Mouse (Mus musculus) stomach, embryonic 14.5 days (tissue): ENCODE measurements around the gene Caprin1. TPM values are rescaled to one million over a fixed set of nuclear protein-coding genes. Genes with fewer than 3 reads are reported as not detected.

Experiments used
- ATAC-seq: fragments of 200-750 bp; cut with Nextera tagmentation; 2 replicates; pipeline ENCODE4 v1.8.0; 2017; ENCODE audit warnings: low read depth, moderate TSS enrichment; ENCODE audit not compliant: insufficient number of reproducible peaks, insufficient read depth, low FRiP score
- H3K27ac ChIP-seq: fragments of 300-500 bp; sonication (generic); 2 replicates; pipeline ENCODE4 v1.5.1; 2014; ENCODE audit warnings: mild to moderate bottlenecking, low read length, moderate library complexity, mixed read lengths
- H3K27me3 ChIP-seq: fragments of 300-500 bp; sonication (generic); 2 replicates; pipeline ENCODE4 v1.6.1; 2014; ENCODE audit warnings: low read length, control low read depth, mixed read lengths; ENCODE audit not compliant: control insufficient read depth, insufficient read depth
- H3K36me3 ChIP-seq: fragments of 300-500 bp; sonication (generic); 2 replicates; pipeline ENCODE4 v1.6.1; 2014; ENCODE audit warnings: mild to moderate bottlenecking, control low read depth, low read length, moderate library complexity, mixed read lengths; ENCODE audit not compliant: control insufficient read depth, insufficient read depth
- H3K4me1 ChIP-seq: fragments of 300-500 bp; sonication (generic); 2 replicates; pipeline ENCODE4 v1.6.1; 2014; ENCODE audit warnings: low read length, control low read depth, mixed read lengths; ENCODE audit not compliant: control insufficient read depth, insufficient read depth
- H3K4me2 ChIP-seq: fragments of 300-500 bp; sonication (generic); replicated peaks from 2 replicates; pipeline ENCODE4 v1.6.1; 2014; ENCODE audit warnings: low read depth, low read length, control low read depth
- H3K4me3 ChIP-seq: fragments of 300-500 bp; sonication (generic); 2 replicates; pipeline ENCODE4 v1.5.1; 2014; ENCODE audit warnings: low read depth, low read length, control low read depth
- H3K9ac ChIP-seq: fragments of 300-500 bp; sonication (generic); replicated peaks from 2 replicates; pipeline ENCODE4 v1.6.1; 2014; ENCODE audit warnings: low read depth, mild to moderate bottlenecking, control low read depth, low read length, moderate library complexity, mixed read lengths
- H3K9me3 ChIP-seq: fragments of 300-500 bp; sonication (generic); 2 replicates; pipeline ENCODE4 v1.6.1; 2016; ENCODE audit warnings: low read depth, low read length, control low read depth; ENCODE audit not compliant: control insufficient read depth
- WGBS: fragments of 180-500 bp; shearing (Covaris S2); extraction: QIAGEN DNeasy Blood & Tissue Kit; methylation state at CpG from one replicate; pipeline ENCODE4 v1.1.7; 2014; 5-methylcytosine and 5-hydroxymethylcytosine counted together
- polyA plus RNA-seq: library from polyadenylated mRNA; unstranded; fragments of >200 nt; fragmentation: Nextera tagmentation; extraction: Ambion mirVana; gene quantifications from 2 replicates; pipeline ENCODE4 v1.2.1, GENCODE M21; 2014

The Caprin1 gene
- polyA plus RNA-seq, 1 experiment from 2014 or later, result 358 TPM

DNA sequence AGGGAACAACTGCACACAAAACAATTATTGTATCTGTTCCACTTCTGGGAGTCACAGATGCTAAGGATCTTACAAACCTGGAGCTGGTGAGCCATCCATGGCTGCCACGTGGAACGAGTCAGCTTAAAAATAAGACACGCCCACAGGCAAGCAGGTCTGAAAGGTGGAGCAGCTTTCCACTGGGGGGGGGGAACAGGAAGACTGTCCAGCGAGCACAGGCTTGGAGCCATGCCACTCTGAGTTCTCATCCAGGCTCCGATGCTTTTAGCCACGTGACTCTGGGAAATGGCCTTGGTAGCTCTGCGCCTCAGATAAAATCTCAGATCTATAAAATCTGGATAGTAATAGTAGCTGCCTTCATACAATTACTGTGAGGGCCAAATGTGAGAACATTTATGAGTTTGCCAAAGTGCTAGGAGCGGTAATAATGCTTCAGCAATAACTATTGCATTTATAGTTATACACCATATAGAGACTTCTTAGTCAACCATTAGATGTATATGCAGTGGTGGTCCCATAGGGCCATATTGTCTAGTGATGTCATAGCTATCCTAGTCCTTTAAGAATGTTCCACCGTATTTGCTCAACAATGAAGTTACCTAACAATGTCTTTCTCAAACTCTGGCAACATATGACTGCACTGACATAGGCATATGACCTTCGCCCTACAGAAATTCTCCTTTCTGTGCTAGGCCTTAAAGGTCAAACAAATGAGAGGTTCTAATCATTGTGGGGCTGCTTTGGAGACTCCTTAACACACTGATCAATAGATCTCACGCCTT lies 38.4 kb upstream of the Caprin1 start:
- WGBS, result 69% methylated on average over 11 of the region's 11 CpGs
- H3K27me3 ChIP-seq, result no peaks in the 10 kb centered on the region
- no peaks in the 10 kb centered on the region for H3K9me3 ChIP-seq
- no peak for ATAC-seq
- 0 out of 2 replicates have a peak, but pooled peaks cover 2% of the 10 kb centered on the region for H3K4me1 ChIP-seq
- H3K36me3 ChIP-seq, result no peaks in the 10 kb centered on the region
- H3K4me3 ChIP-seq, result no peak overlapping the region
- no peak overlapping the region for H3K9ac ChIP-seq
- no peak overlapping the region for H3K27ac ChIP-seq
- no peak overlapping the region for H3K4me2 ChIP-seq

- Histone ChIP-seq H3K27me3 (no peaks in the 10 kb centered on the region), H3K27ac (no peak overlapping the region), H3K9ac (no peak overlapping the region), H3K9me3 (no peaks in the 10 kb centered on the region), H3K4me3 (no peak overlapping the region), H3K4me2 (no peak overlapping the region), H3K4me1 (0 out of 2 replicates have a peak, but pooled peaks cover 2% of the 10 kb centered on the region), H3K36me3 (no peaks in the 10 kb centered on the region)
- WGBS, result 71% methylated on average over 3 of the region's 3 CpGs
- ATAC-seq, result no peak
Measured at GRCm38 (mm10) chr2:103833816-103834445, 36.5 kb upstream of the Caprin1 start.

DNA sequence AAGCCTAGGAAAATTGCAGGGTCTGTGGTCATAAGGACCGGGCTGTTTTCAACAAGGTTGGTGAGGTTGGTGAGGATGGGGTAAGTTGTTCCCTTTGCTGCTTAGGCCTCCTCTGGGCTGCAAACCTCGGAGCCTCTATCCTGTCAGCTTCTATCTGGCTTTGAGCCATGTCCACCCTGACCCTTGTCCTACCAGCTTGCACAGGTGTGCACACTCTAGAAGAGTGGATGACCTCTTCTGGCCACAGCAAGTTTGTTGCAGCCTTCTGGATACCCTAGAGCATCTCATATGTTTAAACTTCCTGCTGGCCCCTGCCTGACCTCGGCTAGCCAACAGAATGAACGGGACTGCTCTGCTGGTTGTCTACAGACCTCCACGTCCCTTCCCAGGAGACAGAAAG lies 35.5 kb upstream of the Caprin1 start:
- H3K4me2 ChIP-seq, result no peak overlapping the region

GRCm38 (mm10) chr2:103828900-103829299 lies 31.5 kb upstream of the Caprin1 start:
- H3K9me3 ChIP-seq, result no peaks in the 10 kb centered on the region
- no peak overlapping the region for H3K27ac ChIP-seq
- no peaks in the 10 kb centered on the region for H3K27me3 ChIP-seq
- no peak overlapping the region for H3K9ac ChIP-seq
- H3K36me3 ChIP-seq, result no peaks in the 10 kb centered on the region
- H3K4me3 ChIP-seq, result no peak overlapping the region
- ATAC-seq, result no peak
- H3K4me2 ChIP-seq, result no peak overlapping the region
- 0 out of 2 replicates have a peak, but pooled peaks cover 2% of the 10 kb centered on the region for H3K4me1 ChIP-seq

More for the DNA sequence above, 35.5 kb upstream of the Caprin1 start:
- Histone ChIP-seq H3K4me3 (no peak overlapping the region), H3K27me3 (no peaks in the 10 kb centered on the region), H3K4me1 (0 out of 2 replicates have a peak, but pooled peaks cover 2% of the 10 kb centered on the region), H3K27ac (no peak overlapping the region), H3K36me3 (no peaks in the 10 kb centered on the region), H3K9ac (no peak overlapping the region), H3K9me3 (no peaks in the 10 kb centered on the region)
- no peak for ATAC-seq
- WGBS, result 33% methylated on average over 5 of the region's 5 CpGs

DNA sequence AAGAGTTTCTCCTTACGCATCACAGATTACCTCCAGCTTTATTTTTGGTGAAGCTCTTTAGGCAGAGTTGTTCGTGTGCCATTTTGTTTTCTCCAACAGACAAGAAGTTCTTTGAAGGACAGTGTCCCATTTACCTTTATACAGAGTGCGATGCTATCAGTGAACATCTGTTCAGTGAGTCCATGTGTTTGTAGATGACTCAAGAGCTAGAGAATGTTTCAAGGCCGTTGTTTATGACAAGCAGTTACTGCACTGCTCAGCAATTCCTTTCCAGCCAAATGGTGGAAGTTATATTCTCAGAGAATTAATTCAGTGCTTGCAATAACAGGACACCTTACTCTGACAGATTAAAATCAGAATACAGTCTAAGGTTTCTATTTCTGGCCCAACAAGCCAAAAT lies 27.5 kb upstream of the Caprin1 start:
- 78% methylated on average over 4 of the region's 4 CpGs for WGBS
- no peak for ATAC-seq
- Histone ChIP-seq H3K36me3 (no peaks in the 10 kb centered on the region), H3K4me2 (no peak overlapping the region), H3K9me3 (no peaks in the 10 kb centered on the region), H3K27ac (no peak overlapping the region), H3K4me3 (no peak overlapping the region), H3K27me3 (no peaks in the 10 kb centered on the region), H3K9ac (no peak overlapping the region), H3K4me1 (no peaks in the 10 kb centered on the region)

DNA sequence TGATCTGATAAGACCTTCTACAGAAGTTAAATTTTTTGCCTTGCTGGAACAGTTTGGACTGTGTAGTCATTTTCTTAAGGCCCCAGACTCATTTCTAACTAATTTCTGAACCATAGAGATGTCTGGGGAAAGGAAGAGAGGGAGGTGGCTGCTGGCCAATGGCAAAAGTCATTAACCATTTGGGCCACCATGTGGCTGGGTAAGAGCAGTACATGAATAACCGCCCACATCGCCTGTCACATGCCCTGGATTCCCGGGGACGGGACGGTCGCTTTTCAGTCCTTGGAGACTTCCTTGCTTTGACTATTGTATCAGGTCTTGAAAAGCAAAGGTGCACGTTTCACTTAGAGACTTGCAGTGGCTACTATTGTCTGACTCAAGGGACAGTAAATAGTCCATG lies 25.1 kb upstream of the Caprin1 start:
- H3K4me3 ChIP-seq, result no peak overlapping the region
- no peak overlapping the region for H3K27ac ChIP-seq
- no peak for ATAC-seq
- H3K36me3 ChIP-seq, result no peaks in the 10 kb centered on the region
- no peak overlapping the region for H3K4me2 ChIP-seq
- H3K27me3 ChIP-seq, result no peaks in the 10 kb centered on the region
- no peak overlapping the region for H3K9ac ChIP-seq
- no peaks in the 10 kb centered on the region for H3K9me3 ChIP-seq
- H3K4me1 ChIP-seq, result no peaks in the 10 kb centered on the region
- 74% methylated on average over 7 of the region's 7 CpGs for WGBS

GRCm38 (mm10) chr2:103817145-103817895 lies 19.9 kb upstream of the Caprin1 start:
- Histone ChIP-seq H3K9ac (no peak overlapping the region), H3K27ac (no peak overlapping the region), H3K36me3 (no peaks in the 10 kb centered on the region), H3K9me3 (no peaks in the 10 kb centered on the region), H3K27me3 (no peaks in the 10 kb centered on the region), H3K4me3 (no peak overlapping the region), H3K4me1 (no peaks in the 10 kb centered on the region), H3K4me2 (peak overlapping the region; percentile 32)
- peak; percentile 76; the same call in 1 of the 2 replicates for ATAC-seq
- 32% methylated on average over 6 of the region's 6 CpGs for WGBS

DNA sequence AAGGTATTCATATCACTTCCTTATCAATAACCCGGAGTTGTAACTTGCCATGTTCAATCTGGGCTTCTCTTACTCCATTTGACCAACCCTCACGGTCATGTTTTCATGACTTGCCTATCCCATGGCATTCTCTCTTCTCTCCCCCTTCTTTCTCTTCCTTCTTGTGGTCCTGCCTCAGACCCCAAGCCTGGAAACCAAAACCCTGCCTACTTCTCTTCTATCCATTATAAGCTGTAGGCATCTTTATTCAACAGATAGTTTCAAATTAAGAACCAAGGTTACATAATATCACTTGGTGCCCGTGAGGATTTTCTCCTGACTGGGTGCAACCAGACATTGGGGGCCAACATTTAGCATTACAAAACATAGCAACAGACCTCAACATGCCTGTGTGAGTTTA lies 18.5 kb upstream of the Caprin1 start:
- no peak overlapping the region for H3K9ac ChIP-seq
- no peak overlapping the region for H3K27ac ChIP-seq
- no peak for ATAC-seq
- H3K4me2 ChIP-seq, result no peak overlapping the region
- 87% methylated on average over 3 of the region's 3 CpGs for WGBS
- H3K4me1 ChIP-seq, result no peaks in the 10 kb centered on the region
- no peaks in the 10 kb centered on the region for H3K36me3 ChIP-seq
- no peak overlapping the region for H3K4me3 ChIP-seq
- no peaks in the 10 kb centered on the region for H3K27me3 ChIP-seq
- no peaks in the 10 kb centered on the region for H3K9me3 ChIP-seq
